Mouse (Mus musculus): ENCODE measurements around the gene Alkbh4.
"Not testable (repeated sequence)": the region's sequence is repeated elsewhere in the genome, so short reads cannot be mapped to it uniquely, and the experiment has no call there.

The Alkbh4 gene

GRCm38 (mm10) chr5:136135571-136136291, at the start of gene Alkbh4, which contains the start of gene Lrwd1:
Alkbh4 (plus strand) TSS chr5:136136146.
Lrwd1 (minus strand) TSS chr5:136136074.
- DNase-seq = peak; percentile 97

- no peak for DNase-seq
These were observed 49.7 kb upstream of the Alkbh4 start for GRCm38 (mm10) chr5:136086290-136086689.

- DNase-seq = no peak
These were observed 46.9 kb upstream of the Alkbh4 start for GRCm38 (mm10) chr5:136088821-136089575.

GRCm38 (mm10) chr5:136091927-136092326, 44.0 kb upstream of the Alkbh4 start:
- DNase-seq = peak; percentile 67

GRCm38 (mm10) chr5:136094249-136095010, 41.5 kb upstream of the Alkbh4 start:
- no peak for DNase-seq

GRCm38 (mm10) chr5:136095089-136095488, 40.9 kb upstream of the Alkbh4 start:
- DNase-seq = no peak

GRCm38 (mm10) chr5:136098536-136098935, 37.4 kb upstream of the Alkbh4 start:
- no peak for DNase-seq

GRCm38 (mm10) chr5:136102099-136102820, 33.7 kb upstream of the Alkbh4 start:
- DNase-seq = peak; percentile 78

- peak; percentile 32 for DNase-seq
These were observed 31.4 kb upstream of the Alkbh4 start for GRCm38 (mm10) chr5:136104511-136104910.

GRCm38 (mm10) chr5:136108486-136108885, 27.5 kb upstream of the Alkbh4 start:
- no peak for DNase-seq

- no peak for DNase-seq
These were observed 26.9 kb upstream of the Alkbh4 start for GRCm38 (mm10) chr5:136109042-136109441.

GRCm38 (mm10) chr5:136113546-136113945, 22.4 kb upstream of the Alkbh4 start:
- DNase-seq = not testable (repeated sequence)

- peak; percentile 97 for DNase-seq
These were observed 19.8 kb upstream of the Alkbh4 start, which contains the start of gene Polr2j for GRCm38 (mm10) chr5:136115891-136116783. Polr2j (plus strand) TSS chr5:136116631.

GRCm38 (mm10) chr5:136116784-136117112, 19.2 kb upstream of the Alkbh4 start:
- no peak for DNase-seq

GRCm38 (mm10) chr5:136122165-136122564, 13.8 kb upstream of the Alkbh4 start:
- no peak for DNase-seq

GRCm38 (mm10) chr5:136136292-136136990, 495 bp downstream of the Alkbh4 start:
- DNase-seq = no peak

- peak; percentile 74 for DNase-seq
These were observed 1.8 kb downstream of the Alkbh4 start for GRCm38 (mm10) chr5:136137658-136138274.

- no peak for DNase-seq
These were observed 3.4 kb downstream of the Alkbh4 start for GRCm38 (mm10) chr5:136139393-136139792.

- no peak for DNase-seq
These were observed 4.1 kb downstream of the Alkbh4 start for GRCm38 (mm10) chr5:136140057-136140482.

GRCm38 (mm10) chr5:136142746-136143145, 6.8 kb downstream of the Alkbh4 start:
- DNase-seq = peak; percentile 45
